Mouse (Mus musculus) embryonic facial prominence, embryonic 11.5 days (tissue): ENCODE measurements around the gene Serhl. TPM values are rescaled to one million over a fixed set of nuclear protein-coding genes. Genes with fewer than 3 reads are reported as not detected.

Experiments
- ATAC-seq: fragments of 200-750 bp; cut with Nextera tagmentation; replicated peaks from 2 replicates; pipeline ENCODE4 v1.8.0; 2017; ENCODE audit warnings: low read depth; ENCODE audit not compliant: insufficient number of reproducible peaks, low FRiP score, low TSS enrichment
- DNase-seq: peaks from one replicate; pipeline ENCODE4 v3.0.0-alpha.2; 2015; ENCODE audit warnings: low spot score
- H3K27ac ChIP-seq: fragments of 300-500 bp; sonication (generic); replicated peaks from 2 replicates; pipeline ENCODE4 v1.5.1; 2014; ENCODE audit warnings: mild to moderate bottlenecking, low read depth, low read length, control low read depth
- H3K27me3 ChIP-seq: fragments of 300-500 bp; sonication (generic); 2 replicates; pipeline ENCODE4 v1.6.1; 2014; ENCODE audit warnings: mild to moderate bottlenecking, low read length, moderate library complexity, mixed read lengths; ENCODE audit not compliant: control insufficient read depth, insufficient read depth
- H3K36me3 ChIP-seq: fragments of 300-500 bp; sonication (generic); replicated peaks from 2 replicates; pipeline ENCODE4 v1.6.1; 2014; ENCODE audit warnings: low read depth, mild to moderate bottlenecking, low read length, moderate library complexity, mixed read lengths; ENCODE audit not compliant: control insufficient read depth, insufficient read depth
- H3K4me1 ChIP-seq: fragments of 300-500 bp; sonication (generic); 2 replicates; pipeline ENCODE4 v1.6.1; 2014; ENCODE audit warnings: low read length, mixed read lengths; ENCODE audit not compliant: control insufficient read depth, insufficient read depth
- H3K4me2 ChIP-seq: fragments of 300-500 bp; sonication (generic); 2 replicates; pipeline ENCODE4 v1.6.1; 2014; ENCODE audit warnings: low read depth, mild to moderate bottlenecking, control low read depth, low read length, moderate library complexity
- H3K4me3 ChIP-seq: fragments of 300-500 bp; sonication (generic); 2 replicates; pipeline ENCODE4 v1.5.1; 2014; ENCODE audit warnings: low read depth, low read length, control low read depth
- H3K9ac ChIP-seq: fragments of 300-500 bp; sonication (generic); replicated peaks from 2 replicates; pipeline ENCODE4 v1.6.1; 2014; ENCODE audit warnings: mild to moderate bottlenecking, control low read depth, low read length
- H3K9me3 ChIP-seq: fragments of 300-500 bp; sonication (generic); replicated peaks from 2 replicates; pipeline ENCODE4 v1.6.1; 2016; ENCODE audit warnings: mild to moderate bottlenecking, low read length, inconsistent platforms, mixed read lengths; ENCODE audit not compliant: control insufficient read depth
- WGBS: fragments of 180-500 bp; shearing (Covaris S2); extraction: QIAGEN DNeasy Blood & Tissue Kit; methylation state at CpG from one replicate; pipeline ENCODE4 v1.1.7; 2014; 5-methylcytosine and 5-hydroxymethylcytosine counted together
- polyA plus RNA-seq: library from polyadenylated mRNA; unstranded; fragments of >200 nt; fragmentation: Nextera tagmentation; extraction: Ambion mirVana; gene quantifications from 2 replicates; pipeline ENCODE4 v1.2.1, GENCODE M21; 2014

The Serhl gene
- polyA plus RNA-seq, 1 experiment from 2014 or later = 43.5 TPM

DNA sequence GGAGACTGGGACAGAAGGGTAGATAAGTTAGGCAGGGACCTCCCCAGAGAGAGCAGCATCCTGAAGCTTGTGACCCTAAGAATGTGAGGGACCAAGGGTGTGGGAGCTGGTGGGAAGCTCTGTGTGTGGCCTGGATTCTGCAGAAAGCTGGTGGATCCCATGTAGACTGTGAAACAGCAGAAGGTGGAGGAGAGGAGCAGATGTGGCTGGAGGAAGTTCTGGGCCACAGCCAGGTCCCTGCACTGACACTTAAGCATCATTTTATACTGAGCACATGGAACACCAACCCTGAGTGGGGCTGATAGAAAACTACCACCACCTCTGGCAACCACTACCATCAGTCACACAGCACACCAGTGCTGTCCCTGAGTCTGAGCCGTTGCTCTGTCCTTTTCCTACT, 13.8 kb downstream of the Serhl start:
- H3K4me2 ChIP-seq = no peak overlapping the region
- no peak for ATAC-seq
- WGBS = 52% methylated on average over 1 of the region's 1 CpGs

DNA sequence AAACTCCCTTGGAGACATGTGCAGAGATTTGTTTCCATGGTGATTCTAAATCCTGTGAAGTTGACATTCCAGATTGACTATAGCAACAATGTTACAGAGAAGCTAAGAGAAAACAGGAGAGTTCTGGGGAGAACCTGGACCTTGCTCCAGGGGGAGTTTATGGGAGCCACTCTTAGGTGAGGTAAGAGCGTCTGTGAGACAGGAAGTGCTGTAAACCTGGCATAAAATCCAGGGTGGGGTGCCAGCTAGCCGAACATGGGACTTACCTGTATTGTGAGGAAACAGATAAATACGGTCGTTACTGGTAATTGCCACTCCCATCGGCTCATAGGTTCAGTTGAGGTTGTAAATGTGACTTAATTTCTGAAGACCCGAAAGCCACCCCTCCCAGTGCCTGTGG, 17.1 kb downstream of the Serhl start:
- no peaks in the 10 kb centered on the region for H3K9me3 ChIP-seq
- no peak overlapping the region for H3K4me2 ChIP-seq
- no peak overlapping the region for H3K4me3 ChIP-seq
- no peaks in the 10 kb centered on the region for H3K36me3 ChIP-seq
- H3K4me1 ChIP-seq = no peaks in the 10 kb centered on the region
- 77% methylated on average over 6 of the region's 6 CpGs for WGBS
- DNase-seq (no peak), ATAC-seq (no peak)
- no peak overlapping the region for H3K9ac ChIP-seq
- no peak overlapping the region for H3K27ac ChIP-seq
- no peaks in the 10 kb centered on the region for H3K27me3 ChIP-seq

More for the DNA sequence above, 13.8 kb downstream of the Serhl start:
- no peak overlapping the region for H3K9ac ChIP-seq
- H3K27ac ChIP-seq = no peak overlapping the region
- no peaks in the 10 kb centered on the region for H3K36me3 ChIP-seq
- H3K4me1 ChIP-seq = no peaks in the 10 kb centered on the region
- DNase-seq = no peak
- H3K27me3 ChIP-seq = no peaks in the 10 kb centered on the region
- no peak overlapping the region for H3K4me3 ChIP-seq
- H3K9me3 ChIP-seq = no peaks in the 10 kb centered on the region

DNA sequence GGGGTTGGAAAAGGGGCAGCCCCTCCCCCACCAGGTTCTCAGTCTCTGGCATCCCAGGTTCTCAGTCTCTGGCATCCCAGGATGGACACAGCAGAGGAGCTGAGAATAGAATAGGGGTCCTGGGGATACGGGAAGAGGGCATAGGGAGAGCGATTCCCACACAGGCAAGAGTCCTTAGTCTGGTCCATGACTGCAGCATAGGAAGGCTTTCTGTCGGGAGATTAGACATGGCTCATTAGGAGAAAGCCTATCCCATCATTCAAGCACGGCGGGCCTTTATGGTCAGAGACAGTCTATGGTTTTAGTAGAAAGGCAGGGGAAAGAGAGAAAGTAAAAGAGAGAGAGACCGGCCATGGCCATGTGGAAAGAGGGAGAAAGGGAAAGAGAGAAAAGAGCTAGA, 18.5 kb downstream of the Serhl start:
- H3K4me2 ChIP-seq = no peak overlapping the region
- no peaks in the 10 kb centered on the region for H3K36me3 ChIP-seq
- 43% methylated on average over 6 of the region's 6 CpGs for WGBS
- H3K4me1 ChIP-seq = no peaks in the 10 kb centered on the region
- no peaks in the 10 kb centered on the region for H3K9me3 ChIP-seq
- H3K27ac ChIP-seq = no peak overlapping the region
- ATAC-seq (no peak), DNase-seq (no peak)
- H3K27me3 ChIP-seq = no peaks in the 10 kb centered on the region
- H3K4me3 ChIP-seq = no peak overlapping the region
- no peak overlapping the region for H3K9ac ChIP-seq

DNA sequence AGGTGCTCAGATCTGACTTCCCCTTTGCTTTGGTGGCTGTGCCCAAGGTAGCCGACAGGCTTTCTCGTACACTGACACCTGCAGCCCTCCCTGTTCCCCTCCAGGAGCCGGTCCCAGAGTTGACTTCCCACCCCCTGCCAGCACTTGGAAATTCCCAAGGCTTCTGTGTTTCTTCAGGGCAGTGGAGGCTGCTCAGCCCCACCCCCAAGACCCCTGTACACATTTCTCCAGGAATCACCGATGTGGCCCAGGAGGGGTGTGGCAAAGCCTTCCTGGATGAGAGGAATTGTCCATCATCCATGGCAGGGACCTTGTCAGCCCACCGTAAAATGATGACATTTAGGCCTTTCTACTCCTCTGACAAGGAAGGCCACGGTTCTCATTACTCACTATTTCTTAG, 22.0 kb downstream of the Serhl start:
- no peaks in the 10 kb centered on the region for H3K36me3 ChIP-seq
- ATAC-seq (no peak), DNase-seq (no peak)
- no peak overlapping the region for H3K9ac ChIP-seq
- no peak overlapping the region for H3K4me2 ChIP-seq
- no peaks in the 10 kb centered on the region for H3K9me3 ChIP-seq
- H3K4me3 ChIP-seq = no peak overlapping the region
- no peak overlapping the region for H3K27ac ChIP-seq
- 62% methylated on average over 6 of the region's 6 CpGs for WGBS
- H3K4me1 ChIP-seq = no peaks in the 10 kb centered on the region
- H3K27me3 ChIP-seq = no peaks in the 10 kb centered on the region

DNA sequence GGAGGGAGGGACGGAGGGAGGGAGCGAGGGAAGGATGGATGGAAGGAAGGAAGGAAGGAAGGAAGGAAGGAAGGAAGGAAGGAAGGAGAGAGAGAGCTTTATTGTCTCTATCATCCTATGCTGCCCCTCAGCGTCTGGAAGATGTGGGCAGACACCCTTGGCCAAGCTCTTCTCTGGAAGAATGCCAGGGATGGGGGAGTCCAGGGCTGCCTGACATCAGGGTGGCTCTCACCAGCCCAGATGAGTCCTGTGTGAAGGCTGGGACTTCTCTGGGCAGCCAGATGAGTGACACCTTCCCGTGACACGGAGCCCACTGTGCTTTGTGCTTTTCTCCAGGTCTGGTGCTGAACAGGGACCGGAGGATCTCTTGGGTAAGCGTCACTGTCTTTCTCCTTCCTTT, 22.6 kb downstream of the Serhl start:
- H3K36me3 ChIP-seq = no peaks in the 10 kb centered on the region
- H3K9me3 ChIP-seq = no peaks in the 10 kb centered on the region
- H3K4me1 ChIP-seq = no peaks in the 10 kb centered on the region
- 83% methylated on average over 7 of the region's 7 CpGs for WGBS
- H3K27ac ChIP-seq = no peak overlapping the region
- ATAC-seq (no peak), DNase-seq (no peak)
- no peak overlapping the region for H3K4me2 ChIP-seq
- H3K27me3 ChIP-seq = no peaks in the 10 kb centered on the region
- no peak overlapping the region for H3K9ac ChIP-seq
- H3K4me3 ChIP-seq = no peak overlapping the region

DNA sequence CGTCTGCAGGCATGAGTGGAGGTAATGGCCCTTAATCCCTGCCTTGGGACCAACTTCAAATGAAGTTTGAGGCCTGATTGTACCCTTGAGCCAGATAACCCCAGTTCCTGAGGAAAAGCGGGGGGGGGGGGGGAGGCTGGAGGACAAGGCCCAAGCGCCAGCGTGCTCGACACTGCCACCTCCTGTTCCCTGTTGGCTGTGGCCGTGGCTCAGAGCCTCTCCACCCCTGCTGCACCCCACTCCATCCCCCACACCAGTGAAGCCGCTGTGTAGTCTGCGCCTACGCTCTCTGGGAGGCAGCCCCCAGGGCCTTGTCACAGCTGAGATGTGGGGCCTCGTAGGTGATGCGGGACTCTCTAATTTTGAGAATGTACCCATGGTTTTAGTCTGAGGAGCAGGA, 23.6 kb downstream of the Serhl start:
- WGBS = 11% methylated on average over 10 of the region's 11 CpGs
- Histone ChIP-seq H3K27ac (no peak overlapping the region), H3K9me3 (no peaks in the 10 kb centered on the region), H3K4me3 (no peak overlapping the region), H3K9ac (0 out of 2 replicates have a peak overlapping the region, but pooled peaks have one; percentile 10), H3K4me1 (no peaks in the 10 kb centered on the region), H3K4me2 (no peak overlapping the region), H3K36me3 (peaks cover 3% of the 10 kb centered on the region), H3K27me3 (no peaks in the 10 kb centered on the region)
- DNase-seq (peak; percentile 71), ATAC-seq (peak; percentile 32; the same call in 1 of the 2 replicates)

DNA sequence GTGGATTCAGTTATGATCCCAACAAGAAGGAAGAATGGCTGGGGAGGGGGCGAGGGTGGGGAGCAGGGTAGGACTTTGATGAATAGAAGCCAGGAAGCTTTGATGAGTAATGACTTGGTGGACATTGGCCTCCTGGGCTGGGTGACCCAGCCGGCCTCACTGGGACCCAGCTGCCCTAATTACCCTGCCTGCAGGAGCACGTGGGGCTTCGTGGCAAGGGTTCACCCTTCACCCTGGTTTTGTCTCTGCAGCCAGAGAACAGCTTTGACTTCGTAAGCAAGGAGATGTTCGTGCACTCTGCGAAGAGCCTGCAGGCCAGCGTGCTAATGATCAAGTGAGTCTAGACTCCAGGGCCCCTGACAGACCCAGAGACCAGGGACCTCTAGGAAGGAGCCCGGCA, 24.8 kb downstream of the Serhl start:
- no peak overlapping the region for H3K27ac ChIP-seq
- H3K36me3 ChIP-seq = peaks cover 3% of the 10 kb centered on the region
- no peaks in the 10 kb centered on the region for H3K4me1 ChIP-seq
- H3K9ac ChIP-seq = no peak overlapping the region
- no peak for DNase-seq
- ATAC-seq = no peak
- H3K9me3 ChIP-seq = no peaks in the 10 kb centered on the region
- H3K4me3 ChIP-seq = no peak overlapping the region
- WGBS = 77% methylated on average over 9 of the region's 9 CpGs
- H3K27me3 ChIP-seq = no peaks in the 10 kb centered on the region
- no peak overlapping the region for H3K4me2 ChIP-seq

DNA sequence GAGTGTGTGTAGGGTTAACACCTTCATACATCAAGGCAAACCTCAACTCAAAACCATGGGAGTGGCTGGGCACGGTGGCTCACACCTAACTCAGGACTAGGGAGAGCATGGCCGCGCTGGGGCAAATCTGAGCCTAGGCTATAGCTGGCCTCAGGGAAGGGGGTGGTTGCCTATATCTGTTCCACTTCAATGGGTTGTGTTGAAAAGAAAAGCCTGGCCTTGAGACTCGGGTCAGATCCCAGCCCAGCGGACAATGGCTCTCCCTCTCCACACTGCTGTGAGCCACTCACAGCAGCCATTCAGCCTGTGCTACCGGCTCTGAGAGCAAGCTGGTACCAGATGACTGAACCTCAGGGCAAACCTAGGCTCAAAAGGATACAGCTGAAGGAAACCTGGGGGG, 25.8 kb downstream of the Serhl start:
- H3K9me3 ChIP-seq = no peaks in the 10 kb centered on the region
- H3K9ac ChIP-seq = no peak overlapping the region
- H3K27ac ChIP-seq = no peak overlapping the region
- ATAC-seq (0 out of 2 replicates have a peak, but pooled peaks have one; percentile 21), DNase-seq (no peak)
- H3K4me1 ChIP-seq = no peaks in the 10 kb centered on the region
- H3K36me3 ChIP-seq = peaks cover 3% of the 10 kb centered on the region
- WGBS = 74% methylated on average over 6 of the region's 6 CpGs
- no peaks in the 10 kb centered on the region for H3K27me3 ChIP-seq
- no peak overlapping the region for H3K4me3 ChIP-seq
- no peak overlapping the region for H3K4me2 ChIP-seq
